In genomic region chr4:108579743-108580411, GRCm38 (mm10) we compare ENCODE assay signal across 8 mouse cellular contexts. TPM values are rescaled to one million over a fixed set of nuclear protein-coding genes. Genes with fewer than 3 reads are reported as not detected.
DNase-seq lines count a peak whose midpoint lies in the region; ATAC-seq and TF ChIP-seq lines count a peak whose summit lies in the region.

No protein-coding gene starts in this region.

- WGBS in kidney, adult 2 months: 2% methylated on average over 16 of the region's 16 CpGs
- under 1% methylated on average over 16 of the region's 16 CpGs for WGBS in forebrain, embryonic 16.5 days
- WGBS in midbrain, embryonic 10.5 days: 1% methylated on average over 16 of the region's 16 CpGs

- no peak for TF ChIP-seq POLR2A in kidney, adult 2 months (IDR thresholded peaks at IDR 0.05; ENCODE audit: low read depth, low read length)

- H3K9ac ChIP-seq in forebrain, embryonic 16.5 days (replicated peaks; ENCODE audit: low read depth, low read length): peak overlapping the region; percentile 57

- no peak for ATAC-seq in forebrain, embryonic 16.5 days
- ATAC-seq in megakaryocyte progenitor cell, adult 5-6 weeks (replicated peaks; ENCODE audit: poor library complexity): no peak

- H3K4me1 ChIP-seq in kidney, adult 2 months (ENCODE audit: control insufficient read depth, insufficient read depth, low read length): no peaks in the 10 kb centered on the region
- H3K4me1 ChIP-seq in forebrain, embryonic 16.5 days (replicated peaks; ENCODE audit: control insufficient read depth, insufficient read depth, low read length): peaks cover 20% of the 10 kb centered on the region
- H3K4me1 ChIP-seq in midbrain, embryonic 10.5 days: peaks cover 35% of the 10 kb centered on the region

- DNase-seq in kidney, adult 2 months: no peak
- no peak for DNase-seq in kidney, adult 8-10 months
- peak; percentile 24 for DNase-seq in MEL-GATA-1-ER (ENCODE audit: extremely low read depth, low read depth)
- DNase-seq in midbrain, embryonic 10.5 days (ENCODE audit: low spot score): no peak
- no peak for DNase-seq in spleen, adult 18-20 months
- no peak for DNase-seq in thymus, postnatal 25 days

- no peak for TF ChIP-seq CTCF in kidney, adult 2 months (conservative IDR thresholded peaks at IDR 0.05; ENCODE audit: insufficient read depth, insufficient read length, low read depth, low read length)

- H3K9me3 ChIP-seq in forebrain, embryonic 16.5 days (ENCODE audit: control insufficient read depth, low read length): no peaks in the 10 kb centered on the region
- no peaks in the 10 kb centered on the region for H3K9me3 ChIP-seq in midbrain, embryonic 10.5 days (replicated peaks)

- H3K27ac ChIP-seq in kidney, adult 2 months (ENCODE audit: insufficient read depth, low read depth, low read length): no peak overlapping the region
- no peak overlapping the region for H3K27ac ChIP-seq in forebrain, embryonic 16.5 days (ENCODE audit: low read length)
- peak overlapping the region; percentile 88 for H3K27ac ChIP-seq in midbrain, embryonic 10.5 days (replicated peaks)

- H3K27me3 ChIP-seq in kidney, adult 2 months (replicated peaks; ENCODE audit: control insufficient read depth, insufficient read depth, low read length): no peaks in the 10 kb centered on the region
- H3K27me3 ChIP-seq in forebrain, embryonic 16.5 days (replicated peaks; ENCODE audit: control insufficient read depth, insufficient read depth, low read length): no peaks in the 10 kb centered on the region
- no peaks in the 10 kb centered on the region for H3K27me3 ChIP-seq in midbrain, embryonic 10.5 days (ENCODE audit: low read depth, poor library complexity, severe bottlenecking)

- peak overlapping the region; percentile 74 for H3K4me3 ChIP-seq in kidney, adult 2 months (ENCODE audit: insufficient read depth, low read depth, low read length)
- H3K4me3 ChIP-seq in forebrain, embryonic 16.5 days (replicated peaks; ENCODE audit: low read length): peak overlapping the region; percentile 72
- H3K4me3 ChIP-seq in midbrain, embryonic 10.5 days: peak overlapping the region; percentile 87

- H3K36me3 ChIP-seq in kidney, adult 2 months (ENCODE audit: control insufficient read depth, insufficient read depth, low read length): no peaks in the 10 kb centered on the region
- peaks cover 4% of the 10 kb centered on the region; the same call in 1 of the 2 replicates for H3K36me3 ChIP-seq in forebrain, embryonic 16.5 days (ENCODE audit: control insufficient read depth, insufficient read depth)
- peaks cover 51% of the 10 kb centered on the region for H3K36me3 ChIP-seq in midbrain, embryonic 10.5 days

- peak overlapping the region; percentile 96 for H3K4me2 ChIP-seq in forebrain, embryonic 16.5 days (ENCODE audit: low read length)

RNA-seq across cellular contexts. Expression of gene Orc1, which starts 0.7 kb away (rescaled TPM):
- 0.13 TPM in 1 of 2 replicates, not detected in the other for polyA plus RNA-seq in kidney, adult 2 months (2012; rRNA removed)
- polyA plus RNA-seq in forebrain, embryonic 16.5 days (2015; fragmentation: Nextera tagmentation; extraction: Ambion mirVana): 2.4 and 3.9 TPM in 2 replicates
- polyA plus RNA-seq in midbrain, embryonic 10.5 days (2016; fragmentation: Nextera tagmentation; extraction: Ambion mirVana): 20.5 and 24.9 TPM in 2 replicates
- 13.6 and 16.4 TPM in 2 replicates for total RNA-seq in megakaryocyte progenitor cell, adult 5-6 weeks (2015)
- total RNA-seq in megakaryocyte progenitor cell, adult 5-6 weeks (2017): 10.5 and 12.2 TPM in 2 replicates

RNA-seq across cellular contexts. Expression of gene Prpf38a, which starts 0.7 kb away (rescaled TPM):
- 3.7 and 5.5 TPM in 2 replicates for polyA plus RNA-seq in kidney, adult 2 months (2012; rRNA removed)
- polyA plus RNA-seq in forebrain, embryonic 16.5 days (2015; fragmentation: Nextera tagmentation; extraction: Ambion mirVana): 90.6 and 97.2 TPM in 2 replicates
- 124 TPM in 2 replicates for polyA plus RNA-seq in midbrain, embryonic 10.5 days (2016; fragmentation: Nextera tagmentation; extraction: Ambion mirVana)
- total RNA-seq in megakaryocyte progenitor cell, adult 5-6 weeks (2015): 69.1 and 69.9 TPM in 2 replicates
- total RNA-seq in megakaryocyte progenitor cell, adult 5-6 weeks (2017): 133 and 134 TPM in 2 replicates

RNA-seq across cellular contexts. Expression of gene Cc2d1b, which starts 39.9 kb away (rescaled TPM):
- polyA plus RNA-seq in kidney, adult 2 months (2012; rRNA removed): 26.4 and 29.2 TPM in 2 replicates
- 19.3 and 21.6 TPM in 2 replicates for polyA plus RNA-seq in forebrain, embryonic 16.5 days (2015; fragmentation: Nextera tagmentation; extraction: Ambion mirVana)
- polyA plus RNA-seq in midbrain, embryonic 10.5 days (2016; fragmentation: Nextera tagmentation; extraction: Ambion mirVana): 20.9 and 21.3 TPM in 2 replicates
- total RNA-seq in megakaryocyte progenitor cell, adult 5-6 weeks (2015): 16.8 and 18.6 TPM in 2 replicates
- 28.3 and 44.0 TPM in 2 replicates for total RNA-seq in megakaryocyte progenitor cell, adult 5-6 weeks (2017)

Comparison
In these comparisons a context has a peak if more than half of its experiments do, and no peak if none do; other contexts are left out.
1. RNA of gene Prpf38a, which starts 0.7 kb away (polyA plus RNA-seq): 124 TPM in midbrain, embryonic 10.5 days and 90.6 to 97.2 TPM in forebrain, embryonic 16.5 days; 3.7 to 5.5 TPM in kidney, adult 2 months; every median in the first group is over 10 times any median in the second.
2. Peak in every context shown above with its lines, with median percentiles within 50 percentile points of each other: H3K4me3 ChIP-seq.